Mouse (Mus musculus): ENCODE measurements around the gene Asb1. TPM values are rescaled to one million over a fixed set of nuclear protein-coding genes. Genes with fewer than 3 reads are reported as not detected.
A peak's percentile ranks its signal among the peaks of the same experiment; 100 is the strongest.

Asb1 gene
- polyA plus RNA-seq, 1 experiment from 2014 or later, result 6.6 TPM

DNA sequence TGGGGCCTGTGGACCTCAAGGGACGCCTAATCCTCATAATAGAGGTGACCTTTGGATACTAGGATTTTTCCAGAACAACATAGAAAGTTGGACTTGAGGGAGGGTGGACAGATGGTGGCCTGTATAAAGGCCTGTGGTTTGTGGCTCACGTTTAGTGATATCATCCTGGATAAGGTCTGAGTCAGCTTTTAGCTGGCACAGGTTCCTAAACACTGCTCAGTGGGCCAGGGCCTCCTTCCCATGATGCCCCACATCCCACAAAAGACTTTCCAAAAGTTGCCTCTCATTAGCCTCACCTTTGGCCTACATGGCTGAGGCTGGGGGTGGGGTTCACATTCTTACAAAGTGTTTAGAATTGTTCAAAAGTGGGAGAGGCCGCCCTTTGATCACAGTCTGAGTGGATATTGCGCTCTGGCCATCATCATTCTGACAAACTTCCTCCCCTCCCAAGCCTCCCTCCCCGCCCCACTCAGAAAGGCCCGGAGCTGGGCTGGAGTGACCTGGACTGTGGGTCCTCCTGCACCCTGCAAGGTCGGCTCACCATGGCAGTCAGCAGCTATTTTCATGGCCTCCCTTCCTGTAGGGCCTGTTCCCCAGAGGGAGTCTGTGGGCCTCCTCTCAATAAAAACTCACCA lies 37.7 kb downstream of the Asb1 start:
- H3K27ac ChIP-seq, result no peak overlapping the region
- 71% methylated on average over 7 of the region's 7 CpGs for WGBS

DNA sequence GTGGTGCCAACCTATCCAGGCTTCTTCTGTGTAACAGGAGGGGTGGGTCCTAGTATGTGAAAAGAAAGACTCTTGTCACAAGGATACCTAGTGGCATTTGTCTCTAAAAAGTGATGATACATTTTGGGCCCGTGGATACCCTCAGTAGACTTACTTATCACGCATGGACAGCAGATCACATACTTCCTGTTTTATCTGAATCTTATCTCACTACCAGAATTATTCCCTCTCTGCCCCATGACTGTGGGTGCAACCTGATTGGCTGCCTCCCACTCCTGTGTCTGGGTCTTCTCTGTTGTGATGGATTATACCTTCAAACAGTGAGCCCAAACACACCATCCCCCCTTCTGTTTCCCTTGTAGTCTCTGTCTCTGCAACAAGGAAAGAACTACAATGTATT lies 40.2 kb downstream of the Asb1 start:
- H3K9me3 ChIP-seq, result no peaks in the 10 kb centered on the region
- no peak overlapping the region for H3K9ac ChIP-seq (replicated peaks)
- no peak overlapping the region for H3K4me2 ChIP-seq
- no peak overlapping the region for H3K27ac ChIP-seq
- H3K4me1 ChIP-seq (replicated peaks), result peaks cover 35% of the 10 kb centered on the region
- no peak for ATAC-seq (ENCODE audit: insufficient number of reproducible peaks, insufficient read depth, low FRiP score, low TSS enrichment, low read depth)
- no peaks in the 10 kb centered on the region for H3K36me3 ChIP-seq
- H3K27me3 ChIP-seq, result 0 out of 2 replicates have a peak, but pooled peaks cover 2% of the 10 kb centered on the region
- H3K4me3 ChIP-seq (replicated peaks), result no peak overlapping the region
- WGBS, result 82% methylated on average over 2 of the region's 2 CpGs

More for the DNA sequence above, 37.7 kb downstream of the Asb1 start:
- Histone ChIP-seq H3K4me2 (no peak overlapping the region), H3K36me3 (no peaks in the 10 kb centered on the region), H3K27me3 (no peaks in the 10 kb centered on the region), H3K9ac (replicated peaks) (no peak overlapping the region), H3K9me3 (no peaks in the 10 kb centered on the region), H3K4me1 (replicated peaks) (peaks cover 25% of the 10 kb centered on the region), H3K4me3 (replicated peaks) (no peak overlapping the region)
- ATAC-seq (ENCODE audit: insufficient number of reproducible peaks, insufficient read depth, low FRiP score, low TSS enrichment, low read depth), result no peak

DNA sequence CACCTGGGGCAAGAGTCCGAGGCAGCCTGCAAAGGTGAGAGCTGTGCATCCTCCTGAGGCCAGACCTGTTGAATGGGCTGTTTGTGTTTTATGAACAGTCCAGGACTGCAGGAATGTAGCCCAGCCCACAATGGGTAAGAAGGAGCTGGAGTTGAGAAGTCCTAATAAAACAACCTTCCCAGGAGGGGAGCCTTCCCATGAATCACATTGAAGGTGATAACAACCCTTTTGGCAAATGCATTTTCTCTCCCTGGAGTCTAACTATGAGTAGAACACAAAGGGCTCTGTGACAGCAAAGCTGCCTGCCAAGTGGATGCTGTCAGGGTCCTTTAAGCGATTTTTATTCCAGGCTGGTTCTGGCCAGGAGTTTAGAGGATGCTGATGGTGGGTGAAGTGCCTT lies 40.9 kb downstream of the Asb1 start:
- Histone ChIP-seq H3K9me3 (no peaks in the 10 kb centered on the region), H3K4me3 (replicated peaks) (no peak overlapping the region), H3K4me1 (replicated peaks) (peaks cover 42% of the 10 kb centered on the region), H3K27me3 (0 out of 2 replicates have a peak, but pooled peaks cover 2% of the 10 kb centered on the region), H3K36me3 (no peaks in the 10 kb centered on the region), H3K9ac (replicated peaks) (no peak overlapping the region), H3K4me2 (no peak overlapping the region), H3K27ac (no peak overlapping the region)
- 43% methylated on average over 2 of the region's 2 CpGs for WGBS
- no peak for ATAC-seq (ENCODE audit: insufficient number of reproducible peaks, insufficient read depth, low FRiP score, low TSS enrichment, low read depth)

DNA sequence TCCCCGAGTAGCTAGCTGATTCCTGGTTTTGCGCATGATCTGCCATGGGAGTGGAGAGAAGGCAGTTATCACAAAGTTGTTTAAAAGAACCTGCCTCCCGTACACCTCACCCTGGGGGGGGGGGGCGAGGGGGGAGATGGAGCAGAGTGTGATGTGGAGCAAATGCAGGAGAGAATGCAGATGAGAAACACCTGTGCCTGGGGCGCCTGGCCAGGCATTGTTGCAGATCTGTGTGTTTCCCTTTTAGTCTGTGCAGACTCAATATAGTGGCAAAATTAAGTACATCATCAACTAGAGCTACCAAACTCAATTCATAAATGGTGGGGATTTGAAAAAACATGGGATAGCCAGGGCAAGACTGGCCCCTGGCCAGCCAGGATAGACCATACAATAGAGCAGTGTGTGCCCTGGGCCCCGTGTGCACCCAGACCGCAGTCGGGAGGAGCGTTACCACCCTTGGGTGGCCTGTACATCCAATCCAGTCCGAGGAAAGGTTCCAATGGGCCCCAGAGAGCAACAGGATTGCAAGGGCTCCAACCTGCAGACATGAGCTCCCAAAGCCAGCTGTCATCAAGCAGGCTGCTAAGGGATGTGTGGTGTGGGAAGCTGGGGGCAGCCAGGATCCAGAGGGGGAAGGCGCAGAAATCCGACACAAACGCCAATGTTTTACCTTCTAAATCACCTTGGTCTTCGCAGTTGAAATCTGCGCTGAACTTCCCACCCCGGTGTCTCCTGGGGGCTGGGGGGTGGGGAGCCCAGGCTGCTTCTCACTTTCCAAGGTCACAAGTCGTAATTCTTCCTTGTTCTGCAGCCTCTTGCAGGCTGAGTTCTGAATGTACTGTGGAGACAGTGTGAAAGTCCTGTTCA lies 44.9 kb downstream of the Asb1 start:
- H3K36me3 ChIP-seq, result no peaks in the 10 kb centered on the region
- peak; percentile 70 for ATAC-seq (ENCODE audit: insufficient number of reproducible peaks, insufficient read depth, low FRiP score, low TSS enrichment, low read depth)
- H3K9me3 ChIP-seq, result no peaks in the 10 kb centered on the region
- H3K27me3 ChIP-seq, result 0 out of 2 replicates have a peak, but pooled peaks cover 2% of the 10 kb centered on the region
- 50% methylated on average over 17 of the region's 17 CpGs for WGBS
- no peak overlapping the region; the same call in 1 of the 2 replicates for H3K4me2 ChIP-seq
- no peak overlapping the region for H3K9ac ChIP-seq (replicated peaks)
- H3K4me3 ChIP-seq (replicated peaks), result no peak overlapping the region
- H3K27ac ChIP-seq, result peak overlapping the region; percentile 74
- peaks cover 37% of the 10 kb centered on the region for H3K4me1 ChIP-seq (replicated peaks)

DNA sequence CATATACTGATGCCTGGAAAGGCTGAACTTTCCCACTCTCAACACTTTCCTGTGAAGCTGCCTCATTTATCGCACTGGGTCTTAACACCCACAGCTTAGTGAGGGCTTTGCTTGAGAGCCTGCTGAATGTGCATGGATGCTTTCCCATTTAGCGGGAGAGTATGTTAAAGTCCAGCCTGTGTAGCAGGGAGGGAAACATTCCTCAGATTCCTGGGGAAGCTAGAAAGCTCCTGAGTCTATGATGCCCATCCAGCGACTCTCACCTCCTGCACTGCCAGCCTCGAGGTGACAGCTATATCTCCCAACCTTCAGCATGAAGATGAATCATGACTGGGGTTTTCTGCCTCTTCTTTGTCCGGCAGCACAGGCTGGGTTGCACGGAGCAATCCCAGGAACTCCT lies 49.4 kb downstream of the Asb1 start:
- no peaks in the 10 kb centered on the region for H3K36me3 ChIP-seq

DNA sequence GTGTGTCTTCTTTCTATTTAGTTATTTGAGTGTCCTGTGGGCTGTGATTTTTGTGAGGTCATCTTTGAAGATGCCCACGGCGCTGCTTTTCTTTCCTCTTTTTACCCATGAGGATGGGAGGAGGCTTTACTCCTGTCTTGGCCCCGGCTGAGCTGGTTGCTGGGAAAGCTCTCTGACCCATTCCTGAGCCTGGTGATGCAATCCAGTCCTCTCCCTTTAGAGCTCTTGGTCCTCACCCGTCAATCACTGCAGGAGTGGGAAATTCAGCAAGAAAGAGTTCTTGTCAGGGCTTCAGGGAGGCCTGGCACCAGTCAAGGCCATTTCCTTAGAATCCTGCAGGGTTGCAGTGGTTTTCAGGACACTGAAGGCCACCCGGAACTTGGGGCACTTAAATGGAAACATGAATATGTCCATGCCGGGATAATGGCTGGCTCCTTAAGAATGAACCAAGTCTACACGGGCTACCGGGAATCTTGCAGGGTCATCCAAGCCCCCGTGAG lies 55.2 kb downstream of the Asb1 start:
- H3K27ac ChIP-seq, result no peak overlapping the region
- H3K27me3 ChIP-seq, result no peaks in the 10 kb centered on the region
- H3K4me1 ChIP-seq (replicated peaks), result peaks cover 15% of the 10 kb centered on the region
- no peak overlapping the region for H3K9ac ChIP-seq (replicated peaks)
- H3K36me3 ChIP-seq, result no peaks in the 10 kb centered on the region
- no peak overlapping the region for H3K4me3 ChIP-seq (replicated peaks)
- no peak overlapping the region for H3K4me2 ChIP-seq
- 80% methylated on average over 9 of the region's 9 CpGs for WGBS
- no peak for ATAC-seq (ENCODE audit: insufficient number of reproducible peaks, insufficient read depth, low FRiP score, low TSS enrichment, low read depth)
- H3K9me3 ChIP-seq, result peaks cover 7% of the 10 kb centered on the region; the same call in 1 of the 2 replicates

More for the DNA sequence above, 49.4 kb downstream of the Asb1 start:
- Histone ChIP-seq H3K9ac (replicated peaks) (no peak overlapping the region), H3K4me2 (no peak overlapping the region), H3K27ac (no peak overlapping the region), H3K4me3 (replicated peaks) (no peak overlapping the region), H3K4me1 (replicated peaks) (peaks cover 16% of the 10 kb centered on the region), H3K27me3 (no peaks in the 10 kb centered on the region), H3K9me3 (peaks cover 7% of the 10 kb centered on the region; the same call in 1 of the 2 replicates)
- no peak for ATAC-seq (ENCODE audit: insufficient number of reproducible peaks, insufficient read depth, low FRiP score, low TSS enrichment, low read depth)
- 71% methylated on average over 6 of the region's 6 CpGs for WGBS

DNA sequence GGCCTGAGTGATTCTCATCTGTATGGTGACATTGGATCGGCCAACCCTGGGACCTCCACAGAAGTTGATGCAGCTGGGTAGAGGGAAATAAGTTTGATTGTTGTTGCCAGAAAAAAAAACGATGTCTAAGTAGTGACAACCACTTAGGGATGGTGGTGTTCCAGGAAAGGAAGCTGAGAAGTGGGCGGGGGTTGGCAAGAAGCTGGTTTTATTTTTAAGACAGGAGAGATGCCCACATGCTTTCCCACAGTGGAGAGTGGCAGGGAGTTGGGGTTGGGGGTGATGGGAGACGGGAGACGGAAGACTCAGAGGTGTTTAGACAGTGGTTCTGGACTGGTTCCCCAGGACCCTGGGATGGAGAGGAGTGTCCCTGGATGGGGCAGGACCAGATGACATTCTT lies 57.3 kb downstream of the Asb1 start:
- ATAC-seq (ENCODE audit: insufficient number of reproducible peaks, insufficient read depth, low FRiP score, low TSS enrichment, low read depth), result no peak

DNA sequence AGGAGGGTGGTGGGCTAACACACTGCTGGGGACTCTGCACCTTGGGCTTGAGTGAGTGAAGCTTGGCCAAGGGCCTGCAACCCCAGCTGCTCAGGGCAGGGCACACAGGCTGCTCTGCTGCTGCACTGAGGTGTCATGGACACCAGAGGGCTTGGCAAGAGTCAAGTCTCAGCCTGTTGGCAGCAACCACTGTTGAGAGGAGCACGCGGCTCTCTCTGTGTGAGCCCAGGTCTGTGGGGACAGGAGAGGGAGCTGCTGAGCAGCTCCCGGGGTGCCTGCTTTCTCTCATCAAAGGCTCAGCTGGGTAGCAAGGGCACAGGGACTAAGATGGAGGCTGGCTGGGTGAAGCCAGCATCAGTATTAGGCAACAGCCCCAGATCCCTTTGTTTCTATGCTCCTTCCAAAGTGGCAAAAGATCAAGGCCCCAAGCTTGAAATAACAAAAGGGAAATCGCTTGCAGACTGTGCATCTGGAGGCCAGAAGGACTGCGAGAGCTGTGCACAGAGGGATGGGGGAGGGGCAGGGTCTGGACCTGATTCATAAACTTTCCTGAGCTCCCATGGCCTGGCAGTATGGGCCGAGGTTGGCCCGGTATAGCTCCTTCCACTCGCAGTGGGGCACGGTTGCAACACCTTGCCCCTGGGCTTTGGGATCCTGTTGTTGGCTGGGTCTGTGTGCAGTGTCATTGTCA lies 60.5 kb downstream of the Asb1 start:
- H3K4me2 ChIP-seq, result no peak overlapping the region
- H3K27ac ChIP-seq, result peak overlapping the region; percentile 87
- H3K36me3 ChIP-seq, result no peaks in the 10 kb centered on the region
- H3K4me1 ChIP-seq (replicated peaks), result peaks cover 44% of the 10 kb centered on the region
- no peaks in the 10 kb centered on the region for H3K27me3 ChIP-seq
- H3K9ac ChIP-seq (replicated peaks), result no peak overlapping the region
- no peak overlapping the region for H3K4me3 ChIP-seq (replicated peaks)
- WGBS, result 12% methylated on average over 9 of the region's 9 CpGs
- ATAC-seq (ENCODE audit: insufficient number of reproducible peaks, insufficient read depth, low FRiP score, low TSS enrichment, low read depth), result peak; percentile 77
- no peaks in the 10 kb centered on the region for H3K9me3 ChIP-seq

More for the DNA sequence above, 57.3 kb downstream of the Asb1 start:
- H3K27me3 ChIP-seq, result no peaks in the 10 kb centered on the region
- H3K9me3 ChIP-seq, result peaks cover 5% of the 10 kb centered on the region; the same call in 1 of the 2 replicates
- no peak overlapping the region for H3K4me3 ChIP-seq (replicated peaks)
- H3K27ac ChIP-seq, result no peak overlapping the region
- no peak overlapping the region for H3K9ac ChIP-seq (replicated peaks)
- peaks cover 34% of the 10 kb centered on the region for H3K4me1 ChIP-seq (replicated peaks)
- H3K36me3 ChIP-seq, result no peaks in the 10 kb centered on the region
- no peak overlapping the region for H3K4me2 ChIP-seq
- 90% methylated on average over 5 of the region's 5 CpGs for WGBS

DNA sequence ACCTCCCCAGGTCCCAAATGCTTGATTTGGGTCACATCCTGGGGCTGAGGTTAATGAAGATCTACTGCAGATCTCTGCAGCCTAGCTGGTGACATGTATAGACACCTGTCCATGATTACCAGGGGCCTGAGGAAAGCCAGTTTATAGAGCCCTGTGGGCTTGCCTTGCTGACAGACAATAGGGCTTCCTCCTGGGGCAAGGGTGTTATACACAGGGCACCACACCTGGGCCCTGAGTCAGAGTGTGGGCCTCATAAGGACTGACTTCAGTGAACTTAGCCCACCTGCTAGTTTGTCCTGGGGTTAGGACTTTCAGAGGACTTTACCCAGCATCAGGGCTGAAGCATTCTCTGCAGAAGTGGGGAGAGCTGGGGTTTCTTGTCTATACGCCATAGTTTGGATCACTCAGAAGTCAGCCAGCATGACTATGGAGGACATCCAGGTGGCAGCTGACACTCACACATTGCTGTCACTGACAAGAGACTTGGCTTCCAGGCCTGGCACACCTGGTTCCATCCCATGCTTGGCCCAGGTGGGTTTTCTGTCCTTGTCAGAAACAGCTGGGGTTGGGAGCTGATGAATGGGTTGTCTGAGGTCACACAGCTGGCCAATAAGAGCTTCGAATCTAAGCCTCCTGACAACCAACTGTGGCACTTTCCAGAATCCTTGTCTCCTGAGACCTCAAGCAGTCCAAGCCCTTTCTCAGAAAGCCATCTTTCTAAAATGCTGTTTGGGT lies 61.2 kb downstream of the Asb1 start:
- Histone ChIP-seq H3K4me1 (replicated peaks) (peaks cover 50% of the 10 kb centered on the region), H3K27me3 (no peaks in the 10 kb centered on the region), H3K9me3 (no peaks in the 10 kb centered on the region), H3K4me3 (replicated peaks) (no peak overlapping the region), H3K9ac (replicated peaks) (no peak overlapping the region), H3K4me2 (no peak overlapping the region), H3K27ac (peak overlapping the region; percentile 87), H3K36me3 (no peaks in the 10 kb centered on the region)
- WGBS, result 58% methylated on average over 2 of the region's 2 CpGs
- ATAC-seq (ENCODE audit: insufficient number of reproducible peaks, insufficient read depth, low FRiP score, low TSS enrichment, low read depth), result peak; percentile 34; the same call in 1 of the 2 replicates

DNA sequence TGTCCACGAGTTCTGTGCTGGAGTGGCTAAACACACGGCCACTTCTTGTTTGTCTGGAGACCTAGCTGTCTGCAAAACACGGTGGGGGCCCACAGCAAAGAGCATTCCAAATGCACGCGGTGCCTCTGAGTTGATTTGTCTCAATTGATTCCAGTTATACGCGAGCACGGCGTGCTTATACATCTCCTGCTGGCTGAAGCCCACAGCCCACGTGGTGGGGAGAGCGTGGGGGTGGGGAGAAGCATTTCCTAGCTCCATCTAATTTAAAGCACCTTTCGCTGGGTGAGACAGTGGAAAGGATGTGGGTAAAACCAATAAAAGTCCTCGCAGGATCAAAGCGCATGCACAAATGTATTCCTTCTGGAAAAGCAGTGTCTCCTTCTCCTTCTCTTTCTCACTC lies 65.3 kb downstream of the Asb1 start:
- ATAC-seq (ENCODE audit: insufficient number of reproducible peaks, insufficient read depth, low FRiP score, low TSS enrichment, low read depth), result no peak
- Histone ChIP-seq H3K27me3 (no peaks in the 10 kb centered on the region), H3K4me2 (no peak overlapping the region), H3K4me1 (replicated peaks) (peaks cover 46% of the 10 kb centered on the region), H3K4me3 (replicated peaks) (no peak overlapping the region), H3K36me3 (no peaks in the 10 kb centered on the region), H3K9me3 (no peaks in the 10 kb centered on the region), H3K9ac (replicated peaks) (no peak overlapping the region), H3K27ac (peak overlapping the region; percentile 65; the same call in 1 of the 2 replicates)
- 21% methylated on average over 14 of the region's 14 CpGs for WGBS

All from limb, embryonic 12.5 days (tissue).